13 mouse cellular contexts compared by ENCODE assay signal in genomic region chr2:27469292-27469990, GRCm38 (mm10). TPM values are rescaled to one million over a fixed set of nuclear protein-coding genes. Genes with fewer than 3 reads are reported as not detected.
DNase-seq lines count a peak whose midpoint lies in the region; ATAC-seq and TF ChIP-seq lines count a peak whose summit lies in the region.
"Had no signal": no experiment of that assay in that cellular context is flagged by ENCODE, and none has a peak within 500 bp of the region (broad histone marks: within the 10 kb centered on the region; RNA-seq: fewer than 3 reads in every experiment).

No protein-coding gene starts in this region.

- ATAC-seq in limb, embryonic 15.5 days (ENCODE audit: insufficient number of reproducible peaks, low FRiP score, low TSS enrichment, low read depth) = no peak
- ATAC-seq in liver, embryonic 14.5 days (ENCODE audit: insufficient read depth) = no peak

- H3K27ac ChIP-seq in limb, embryonic 15.5 days = 0 out of 2 replicates have a peak overlapping the region, but pooled peaks have one; percentile 2
- no peak overlapping the region for H3K27ac ChIP-seq in limb, embryonic 10.5 days
- H3K27ac ChIP-seq in liver, embryonic 14.5 days = no peak overlapping the region
- H3K27ac ChIP-seq: forebrain, embryonic 10.5 days; hindbrain, embryonic 14.5 days had no signal

- no peak overlapping the region for H3K9ac ChIP-seq in limb, embryonic 15.5 days
- H3K9ac ChIP-seq in liver, embryonic 14.5 days (replicated peaks) = peak overlapping the region; percentile 0
- H3K9ac ChIP-seq: hindbrain, embryonic 14.5 days had no signal

- H3K4me2 ChIP-seq in limb, embryonic 15.5 days = no peak overlapping the region
- H3K4me2 ChIP-seq in liver, embryonic 14.5 days (ENCODE audit: low read depth) = peak overlapping the region; percentile 40
- H3K4me2 ChIP-seq: hindbrain, embryonic 14.5 days had no signal

- no peak for TF ChIP-seq EP300 in liver, embryonic 14.5 days (IDR thresholded peaks at IDR 0.05; ENCODE audit: low read depth)

- H3K9me3 ChIP-seq in limb, embryonic 15.5 days = no peaks in the 10 kb centered on the region
- no peaks in the 10 kb centered on the region for H3K9me3 ChIP-seq in limb, embryonic 10.5 days (replicated peaks)
- no peaks in the 10 kb centered on the region for H3K9me3 ChIP-seq in liver, embryonic 14.5 days (ENCODE audit: control insufficient read depth, low read length)
- H3K9me3 ChIP-seq: forebrain, embryonic 10.5 days had no signal

- H3K36me3 ChIP-seq in limb, embryonic 15.5 days = peaks cover 39% of the 10 kb centered on the region
- H3K36me3 ChIP-seq in limb, embryonic 10.5 days = peaks cover 90% of the 10 kb centered on the region
- H3K36me3 ChIP-seq in liver, embryonic 14.5 days (replicated peaks; ENCODE audit: control insufficient read depth, insufficient read depth, low read depth) = no peaks in the 10 kb centered on the region; the same call in 1 of the 2 replicates

- 59% methylated on average over 4 of the region's 4 CpGs for WGBS in limb, embryonic 15.5 days
- WGBS in limb, embryonic 10.5 days = 78% methylated on average over 4 of the region's 4 CpGs
- WGBS in liver, embryonic 14.5 days (ENCODE audit: insufficient replicate concordance) = 45% methylated on average over 4 of the region's 4 CpGs

- peak; percentile 2 to 17 for DNase-seq in adrenal gland, adult 18-20 months (ENCODE audit: low spot score in 2 of 2)
- no peak for DNase-seq in adrenal gland, adult (ENCODE audit: inconsistent age in 2 of 2, low spot score in 1 of 2)
- DNase-seq in limb, embryonic 10.5 days (ENCODE audit: low spot score) = no peak
- DNase-seq in B cell, adult 2 months = peak; percentile 39 to 40
- DNase-seq in liver, embryonic 14.5 days (ENCODE audit: low read depth in 3 of 3, low spot score in 3 of 3) = no peak
- DNase-seq in adipocyte (ENCODE audit: low spot score) = no peak
- no peak for DNase-seq in urinary bladder, postnatal 10 days (ENCODE audit: low spot score)
- DNase-seq: cerebellum, adult 2 months; layer of hippocampus, adult 9-11 months; left cerebral cortex, postnatal 4 days had no signal

- peaks cover 63% of the 10 kb centered on the region for H3K4me1 ChIP-seq in limb, embryonic 15.5 days
- peaks cover 51% of the 10 kb centered on the region for H3K4me1 ChIP-seq in limb, embryonic 10.5 days
- H3K4me1 ChIP-seq in liver, embryonic 14.5 days (replicated peaks; ENCODE audit: control insufficient read depth in 2 of 2, insufficient read depth in 2 of 2, low read length in 1 of 2) = peaks cover 44 to 58% of the 10 kb centered on the region in 2 experiments

- H3K4me3 ChIP-seq in limb, embryonic 15.5 days = no peak overlapping the region
- H3K4me3 ChIP-seq in limb, embryonic 10.5 days = no peak overlapping the region
- no peak overlapping the region for H3K4me3 ChIP-seq in liver, embryonic 14.5 days (ENCODE audit: insufficient read depth in 1 of 2, low read depth in 2 of 2, low read length in 2 of 2)
- H3K4me3 ChIP-seq: forebrain, embryonic 10.5 days had no signal

- no peak for TF ChIP-seq CTCF in liver, embryonic 14.5 days (IDR thresholded peaks at IDR 0.05; ENCODE audit: low read depth)

- no peaks in the 10 kb centered on the region for H3K27me3 ChIP-seq in limb, embryonic 15.5 days
- H3K27me3 ChIP-seq in limb, embryonic 10.5 days (ENCODE audit: low read depth, poor library complexity, severe bottlenecking) = no peaks in the 10 kb centered on the region
- no peaks in the 10 kb centered on the region for H3K27me3 ChIP-seq in liver, embryonic 14.5 days (ENCODE audit: control insufficient read depth, insufficient read depth, low read length)

RNA-seq across cellular contexts. Expression of gene Brd3os, which starts 27.3 kb away (rescaled TPM):
- 1 to 10 TPM; 6.5 to 8.2 TPM for total RNA-seq in adrenal gland, adult 18-20 months (2021)
- 11.8 and 12.6 TPM in 2 replicates for polyA plus RNA-seq in limb, embryonic 15.5 days (2015; fragmentation: Nextera tagmentation; extraction: Ambion mirVana)
- polyA plus RNA-seq in limb, embryonic 10.5 days (2016; fragmentation: Nextera tagmentation; extraction: Ambion mirVana) = 5.2 and 7.6 TPM in 2 replicates
- polyA plus RNA-seq in liver, embryonic 14.5 days (2012; rRNA removed) = 0.29 and 0.39 TPM in 2 replicates
- polyA plus RNA-seq in liver, embryonic 14.5 days (2014; fragmentation: Nextera tagmentation; extraction: Ambion mirVana) = 0.33 and 0.44 TPM in 2 replicates

RNA-seq across cellular contexts. Expression of gene Brd3, which starts 38.0 kb away (rescaled TPM):
- total RNA-seq in adrenal gland, adult 18-20 months (2021) = 10 to 100 TPM; 42.0 to 73.4 TPM
- 112 and 116 TPM in 2 replicates for polyA plus RNA-seq in limb, embryonic 15.5 days (2015; fragmentation: Nextera tagmentation; extraction: Ambion mirVana)
- polyA plus RNA-seq in limb, embryonic 10.5 days (2016; fragmentation: Nextera tagmentation; extraction: Ambion mirVana) = 188 and 193 TPM in 2 replicates
- 7.4 and 9.5 TPM in 2 replicates for polyA plus RNA-seq in liver, embryonic 14.5 days (2012; rRNA removed)
- 24.4 and 27.2 TPM in 2 replicates for polyA plus RNA-seq in liver, embryonic 14.5 days (2014; fragmentation: Nextera tagmentation; extraction: Ambion mirVana)

RNA-seq across cellular contexts. Expression of gene Vav2, which starts 42.6 kb away (rescaled TPM):
- 10 to 100 TPM; 24.5 to 25.2 TPM for total RNA-seq in adrenal gland, adult 18-20 months (2021)
- 4.6 and 5.0 TPM in 2 replicates for polyA plus RNA-seq in limb, embryonic 15.5 days (2015; fragmentation: Nextera tagmentation; extraction: Ambion mirVana)
- 9.2 and 9.6 TPM in 2 replicates for polyA plus RNA-seq in limb, embryonic 10.5 days (2016; fragmentation: Nextera tagmentation; extraction: Ambion mirVana)
- polyA plus RNA-seq in liver, embryonic 14.5 days (2012; rRNA removed) = 5.2 and 5.8 TPM in 2 replicates
- 2.8 and 3.0 TPM in 2 replicates for polyA plus RNA-seq in liver, embryonic 14.5 days (2014; fragmentation: Nextera tagmentation; extraction: Ambion mirVana)

RNA-seq across cellular contexts. Expression of gene Wdr5, which starts 45.5 kb away (rescaled TPM):
- total RNA-seq in adrenal gland, adult 18-20 months (2021) = 10 to 100 TPM; 29.6 to 33.1 TPM
- 51.2 and 51.7 TPM in 2 replicates for polyA plus RNA-seq in limb, embryonic 15.5 days (2015; fragmentation: Nextera tagmentation; extraction: Ambion mirVana)
- 94.0 and 95.2 TPM in 2 replicates for polyA plus RNA-seq in limb, embryonic 10.5 days (2016; fragmentation: Nextera tagmentation; extraction: Ambion mirVana)
- 19.7 and 24.4 TPM in 2 replicates for polyA plus RNA-seq in liver, embryonic 14.5 days (2012; rRNA removed)
- 23.6 and 27.4 TPM in 2 replicates for polyA plus RNA-seq in liver, embryonic 14.5 days (2014; fragmentation: Nextera tagmentation; extraction: Ambion mirVana)

Comparison
In these comparisons a context has a peak if more than half of its experiments do, and no peak if none do; other contexts are left out.
1. DNase-seq: peak in adrenal gland, adult 18-20 months (2 of 2) and B cell, adult 2 months (2 of 2); none in adrenal gland, adult (0 of 2), limb, embryonic 10.5 days (single experiment), liver, embryonic 14.5 days (0 of 3), adipocyte (single experiment) and urinary bladder, postnatal 10 days (single experiment).